Mouse (Mus musculus) heart, postnatal 10 days (tissue): ENCODE measurements at regions not wholly inside any gene's neighbourhood (a gene's known extent, or its start where the extent isn't known, plus 50 kb on each side); places are given as distances from the start of the nearest gene placed in this dataset.

Source experiments
- DNase-seq, 2 experiments: peaks; one replicate each; pipeline ENCODE4 v3.0.0; 2021
- intact Hi-C: fragments of 180-260 bp; cut with DNase I; formaldehyde crosslinking; loops from one replicate; pipeline ENCODE4 v1.15.1; 2025

GRCm38 (mm10) chr16:83250346-83250745 lies 422.2 kb downstream of the Gm21833 start:
- no peak for DNase-seq
- intact Hi-C loops, result no loop called here

GRCm38 (mm10) chr16:83254183-83254582 lies 426.0 kb downstream of the Gm21833 start:
- intact Hi-C loops, result no loop called here
- DNase-seq, result no peak

DNA sequence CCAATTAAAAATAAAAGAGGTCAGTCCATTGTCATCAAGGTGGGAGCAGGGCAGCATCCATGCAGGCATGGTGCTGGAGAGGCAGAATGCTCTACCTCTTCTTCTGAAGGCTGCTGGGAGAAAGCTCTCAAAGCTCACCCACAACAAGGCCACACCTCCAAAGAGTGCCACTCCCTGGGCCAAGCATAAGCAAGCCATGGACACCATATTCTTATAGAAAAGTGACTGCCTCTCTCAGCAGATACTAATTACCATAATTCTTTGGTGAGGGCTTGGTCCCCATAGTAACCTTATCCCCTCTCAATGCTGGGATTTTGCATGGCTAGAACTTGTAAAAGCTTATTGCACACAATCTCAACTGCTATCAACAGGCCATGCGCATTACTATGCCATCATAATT lies 443.7 kb downstream of the Gm21833 start:
- intact Hi-C loops, result no loop called here
- no peak for DNase-seq

- intact Hi-C loops, result no loop called here
- no peak for DNase-seq
Measured at GRCm38 (mm10) chr16:83316314-83316713, 488.1 kb downstream of the Gm21833 start.

DNA sequence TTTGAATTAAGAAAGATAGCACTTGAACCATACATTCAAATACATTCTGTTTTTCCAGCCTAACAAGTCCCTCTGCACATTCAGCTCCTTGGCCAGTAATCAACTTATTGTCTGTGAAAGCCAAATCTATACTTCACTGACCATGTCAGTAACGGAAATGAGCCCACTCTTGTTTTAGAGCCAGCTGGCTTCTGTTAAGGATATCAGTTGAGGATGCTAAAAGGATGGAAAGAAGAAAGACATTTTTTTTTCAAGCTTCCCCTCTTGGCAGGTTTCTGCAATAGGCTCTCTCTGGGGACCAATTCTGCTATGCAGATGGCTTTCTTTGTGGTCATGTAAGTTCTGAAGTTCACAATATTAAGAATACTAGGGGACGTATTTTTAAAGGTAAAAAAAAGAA lies 498.6 kb downstream of the Gm21833 start:
- intact Hi-C loops, result no loop called here
- DNase-seq, result peak in 1 of 2 experiments; percentile 1

DNA sequence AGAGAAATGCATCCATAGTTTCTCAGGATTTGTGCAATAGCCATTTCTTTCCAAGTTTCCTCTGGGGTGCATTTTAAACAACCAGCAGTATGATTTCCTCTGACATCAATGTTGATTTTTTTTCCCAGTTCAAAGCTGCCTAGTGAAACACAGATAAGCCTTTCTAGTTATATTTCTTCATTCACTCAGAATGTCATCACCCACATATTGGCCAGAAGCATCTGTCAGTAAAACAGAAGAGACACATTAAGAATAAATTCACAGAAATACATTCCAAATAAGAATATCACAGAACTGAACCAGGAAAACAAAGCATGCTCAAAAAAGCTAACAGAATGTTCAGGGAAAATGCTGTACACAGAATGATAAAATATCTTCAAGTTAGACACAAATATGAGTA lies 522.9 kb downstream of the Gm21833 start:
- DNase-seq, result peak in 1 of 2 experiments; percentile 2
- intact Hi-C loops, result no loop called here

DNA sequence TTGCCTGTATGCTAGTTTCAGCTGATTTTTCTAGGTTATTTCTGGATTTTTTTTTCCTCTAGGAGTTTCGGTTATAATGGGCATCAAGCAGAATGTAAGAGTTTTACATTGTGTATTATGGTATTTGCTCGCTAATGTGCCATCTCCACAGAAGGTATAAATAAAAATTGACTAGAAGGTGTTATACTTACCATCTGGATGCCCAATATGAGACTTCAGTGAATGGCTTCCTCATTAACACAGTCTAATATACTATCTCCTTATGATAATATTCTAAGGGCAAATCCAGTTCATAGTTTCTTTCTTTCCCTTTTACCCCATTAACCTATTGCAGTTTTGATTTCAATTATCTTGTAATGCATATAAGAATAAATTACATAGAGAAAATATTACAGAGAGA lies 566.4 kb downstream of the Gm21833 start:
- intact Hi-C loops, result no loop called here
- no peak for DNase-seq

GRCm38 (mm10) chr16:83420676-83421075 lies 592.5 kb downstream of the Gm21833 start:
- DNase-seq, result peak; percentile 6
- intact Hi-C loops, result no loop called here

- intact Hi-C loops, result no loop called here
Measured at GRCm38 (mm10) chr16:83423096-83423495, 594.9 kb downstream of the Gm21833 start.

More at GRCm38 (mm10) chr16:83423096-83423495, 594.9 kb downstream of the Gm21833 start:
- DNase-seq, result no peak
